Mouse (Mus musculus) embryonic facial prominence, embryonic 10.5 days (tissue): Measurements from ENCODE around the gene Ddb1. TPM values are rescaled to one million over a fixed set of nuclear protein-coding genes. Genes with fewer than 3 reads are reported as not detected.

Experiments used
- DNase-seq: peaks from one replicate; pipeline ENCODE4 v3.0.0-alpha.2; 2017; ENCODE audit warnings: low spot score
- H3K27ac ChIP-seq: fragments of 300-500 bp; sonication (generic); replicated peaks from 2 replicates; pipeline ENCODE4 v1.5.1; 2016; ENCODE audit warnings: mild to moderate bottlenecking
- H3K27me3 ChIP-seq: fragments of 300-500 bp; sonication (generic); replicated peaks from 2 replicates; pipeline ENCODE4 v1.6.1; 2016; ENCODE audit warnings: low read depth, mild to moderate bottlenecking; ENCODE audit not compliant: poor library complexity, severe bottlenecking
- H3K36me3 ChIP-seq: fragments of 300-500 bp; sonication (generic); replicated peaks from 2 replicates; pipeline ENCODE4 v1.6.1; 2016; ENCODE audit warnings: mild to moderate bottlenecking, moderate library complexity
- H3K4me1 ChIP-seq: fragments of 300-500 bp; sonication (generic); 2 replicates; pipeline ENCODE4 v1.6.1; 2016
- H3K4me3 ChIP-seq: fragments of 300-500 bp; sonication (generic); 2 replicates; pipeline ENCODE4 v1.5.1; 2016; ENCODE audit warnings: mild to moderate bottlenecking, moderate library complexity
- H3K9me3 ChIP-seq: fragments of 300-500 bp; sonication (generic); 2 replicates; pipeline ENCODE4 v1.6.1; 2016; ENCODE audit warnings: mild to moderate bottlenecking
- WGBS: fragments of 180-500 bp; shearing (Covaris S2); methylation state at CpG from one replicate; pipeline ENCODE4 v1.1.7; 2016; 5-methylcytosine and 5-hydroxymethylcytosine counted together
- polyA plus RNA-seq: library from polyadenylated mRNA; unstranded; fragments of >200 nt; fragmentation: Nextera tagmentation; extraction: Ambion mirVana; gene quantifications from 2 replicates; pipeline ENCODE4 v1.2.1, GENCODE M21; 2016

Ddb1 gene
- polyA plus RNA-seq, 1 experiment from 2014 or later: 483 TPM

DNA sequence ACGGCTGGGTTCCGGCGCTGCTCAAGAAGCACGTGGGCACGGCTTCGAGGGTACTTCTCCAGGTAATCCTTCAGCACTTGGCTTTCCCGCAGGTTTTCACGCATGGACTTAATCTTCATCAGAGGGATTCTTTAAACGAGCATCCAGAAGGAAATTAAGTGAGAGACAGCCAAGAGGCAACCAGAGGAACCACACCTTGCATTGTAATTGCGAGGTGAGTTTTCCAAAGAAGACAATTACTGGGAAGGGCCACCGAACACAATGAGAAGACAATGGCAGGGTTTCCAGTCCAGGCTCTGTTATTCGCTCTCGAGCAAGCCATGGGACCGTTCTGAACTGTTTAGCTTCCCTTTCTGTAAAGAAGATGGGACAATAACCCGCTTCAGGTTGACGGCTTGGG lies 71.5 kb downstream of the Ddb1 start:
- Histone ChIP-seq H3K27ac (no peak overlapping the region), H3K27me3 (no peaks in the 10 kb centered on the region), H3K36me3 (no peaks in the 10 kb centered on the region), H3K4me1 (no peaks in the 10 kb centered on the region), H3K4me3 (no peak overlapping the region), H3K9me3 (no peaks in the 10 kb centered on the region)
- 84% methylated on average over 16 of the region's 16 CpGs for WGBS
- DNase-seq: no peak

DNA sequence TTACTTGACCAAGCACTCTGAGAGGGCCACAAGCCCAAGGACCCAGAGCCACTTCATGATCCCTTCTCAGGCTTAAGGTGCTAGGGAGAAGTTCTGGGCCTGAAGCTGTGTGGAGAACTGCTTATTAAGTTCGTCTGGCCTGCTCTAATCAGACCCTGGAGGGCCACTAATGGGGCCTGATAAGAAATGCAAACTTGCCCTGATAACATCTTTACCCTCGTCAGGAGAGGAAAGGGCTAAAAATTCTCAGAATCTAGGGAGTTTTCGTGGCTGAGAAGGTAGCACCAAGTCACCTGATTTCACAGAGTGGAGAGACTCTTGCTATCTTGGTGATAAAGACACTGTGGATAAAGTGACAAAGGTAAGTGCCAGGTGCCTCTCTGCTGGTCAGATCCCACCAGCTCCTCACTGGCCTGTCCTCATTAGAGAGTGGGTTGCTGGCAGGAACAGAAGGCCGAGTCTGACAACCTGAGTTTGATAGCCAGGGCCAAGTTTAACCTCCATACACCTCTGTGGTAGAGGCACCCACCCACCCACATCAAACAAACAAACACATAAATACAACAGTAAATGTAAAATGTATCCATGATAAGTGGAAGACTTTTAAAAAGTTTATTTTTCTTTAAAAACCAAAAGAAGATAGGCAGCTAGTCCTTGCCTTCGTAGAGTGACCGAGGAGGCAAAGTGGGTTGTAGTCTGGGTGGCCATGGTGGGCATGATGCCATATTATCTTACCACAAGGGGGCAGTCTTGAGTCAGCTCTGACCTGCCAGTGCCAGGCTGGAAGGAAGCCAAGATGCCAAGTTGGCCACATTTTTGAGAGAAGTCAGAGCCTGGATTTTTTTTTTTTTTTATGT lies 73.0 kb downstream of the Ddb1 start, which contains the start of gene Pga5:
Gene Pga5, minus strand, starts transcription at position 157 of the 857 bp plus-strand sequence.
- no peak within 1 kb of the TSS for H3K27ac ChIP-seq

DNA sequence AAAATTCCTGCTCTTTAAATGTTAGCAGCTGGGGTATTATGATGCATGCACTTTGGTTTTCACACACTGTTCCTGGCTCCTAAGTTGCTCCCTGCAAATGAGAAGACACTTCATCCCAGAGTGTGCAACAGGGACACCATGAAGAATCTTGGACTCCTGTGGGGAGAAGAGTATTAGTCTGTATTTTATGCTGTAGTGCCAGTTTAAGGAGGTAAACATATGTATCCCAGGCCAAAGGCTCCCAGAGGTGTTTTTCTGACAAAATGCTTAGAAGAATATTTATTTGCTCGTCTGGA lies 73.6 kb downstream of the Ddb1 start:
- H3K27ac ChIP-seq: no peak overlapping the region
- H3K27me3 ChIP-seq: no peaks in the 10 kb centered on the region
- H3K36me3 ChIP-seq: no peaks in the 10 kb centered on the region
- DNase-seq: no peak
- H3K4me3 ChIP-seq: no peak overlapping the region
- no peaks in the 10 kb centered on the region for H3K4me1 ChIP-seq
- H3K9me3 ChIP-seq: no peaks in the 10 kb centered on the region
- 83% methylated on average over 1 of the region's 1 CpGs for WGBS

More for the DNA sequence above, 73.0 kb downstream of the Ddb1 start, which contains the start of gene Pga5:
- Histone ChIP-seq H3K4me1 (no peaks in the 10 kb centered on the region), H3K9me3 (no peaks in the 10 kb centered on the region), H3K4me3 (no peak within 1 kb of the TSS), H3K36me3 (no peaks in the 10 kb centered on the region), H3K27me3 (no peaks in the 10 kb centered on the region)
- DNase-seq: peak; percentile 62
- WGBS: 48% methylated on average over 6 of the region's 6 CpGs

Other genes with a start within 250 kb of the Ddb1 start
- gene Syt7, start 216.2 kb upstream of the Ddb1 start, polyA plus RNA-seq: 0.44 and 0.64 TPM in 2 replicates
- gene Lrrc10b, start 147.9 kb upstream of the Ddb1 start, polyA plus RNA-seq: 0.29 and 0.52 TPM in 2 replicates
- 0.29 and 0.39 TPM in 2 replicates for gene Ppp1r32, start 122.4 kb upstream of the Ddb1 start, polyA plus RNA-seq
- 54.5 and 55.3 TPM in 2 replicates for gene Cpsf7, start 80.1 kb upstream of the Ddb1 start, polyA plus RNA-seq
- gene Sdhaf2, start 79.2 kb upstream of the Ddb1 start, polyA plus RNA-seq: 62.2 and 64.0 TPM in 2 replicates
- 62.2 and 68.6 TPM in 2 replicates for gene Tmem216, start 49.1 kb upstream of the Ddb1 start, polyA plus RNA-seq
- gene Cyb561a3, start 28.2 kb upstream of the Ddb1 start, polyA plus RNA-seq: 12.8 and 13.9 TPM in 2 replicates
- 51.1 and 52.6 TPM in 2 replicates for gene Tmem138, start 28.0 kb upstream of the Ddb1 start, polyA plus RNA-seq
- gene Tkfc, start 327 bp downstream of the Ddb1 start, polyA plus RNA-seq: 22.1 and 22.4 TPM in 2 replicates
- gene Vwce, start 28.9 kb downstream of the Ddb1 start, polyA plus RNA-seq: 1.8 and 2.0 TPM in 2 replicates
- not detected in 2 replicates for gene Pga5, start 72.7 kb downstream of the Ddb1 start, polyA plus RNA-seq
- 37.6 and 40.8 TPM in 2 replicates for gene Vps37c, start 83.4 kb downstream of the Ddb1 start, polyA plus RNA-seq
- 0.15 and 0.19 TPM in 2 replicates for gene Cd5, start 133.7 kb downstream of the Ddb1 start, polyA plus RNA-seq
- 0.09 and 0.15 TPM in 2 replicates for gene Cd6, start 224.7 kb downstream of the Ddb1 start, polyA plus RNA-seq
- 0.43 and 0.77 TPM in 2 replicates for gene Slc15a3, start 234.4 kb downstream of the Ddb1 start, polyA plus RNA-seq